Mouse (Mus musculus) CH12.LX (cell line): Measurements from ENCODE around the gene Gm20390. TPM values are rescaled to one million over a fixed set of nuclear protein-coding genes. Genes with fewer than 3 reads are reported as not detected.

Source experiments
- DNase-seq: peaks from one replicate; pipeline ENCODE4 v3.0.0-alpha.2; 2013; ENCODE audit errors: extremely low read depth
- H3K27ac ChIP-seq: 2 replicates; pipeline ENCODE4 v1.5.1; 2012; ENCODE audit warnings: low read depth, mild to moderate bottlenecking, control low read depth, moderate library complexity; ENCODE audit not compliant: insufficient read depth
- H3K27me3 ChIP-seq: replicated peaks from 2 replicates; pipeline ENCODE3; 2012; ENCODE audit warnings: inconsistent platforms
- H3K36me3 ChIP-seq, 2 experiments: replicated peaks in 1 of 2; 2 replicates each; pipeline versions ENCODE3 to v1.6.1; 2012; ENCODE audit warnings: inconsistent platforms in 1 of 2, low read length in 1 of 2, mild to moderate bottlenecking in 1 of 2, mixed read lengths in 1 of 2, moderate library complexity in 1 of 2; ENCODE audit not compliant: control insufficient read depth in 1 of 2, insufficient read depth in 1 of 2
- H3K4me1 ChIP-seq, 2 experiments: 2 replicates each; pipeline ENCODE4 v1.6.1; 2012; ENCODE audit warnings: inconsistent platforms in 1 of 2, moderate library complexity in 1 of 2; ENCODE audit not compliant: insufficient read depth in 2 of 2, control insufficient read depth in 1 of 2
- H3K4me2 ChIP-seq: 2 replicates; pipeline ENCODE4 v1.6.1; 2012; ENCODE audit warnings: low read depth, mild to moderate bottlenecking, control low read depth; ENCODE audit not compliant: poor library complexity, insufficient read depth, severe bottlenecking
- H3K4me3 ChIP-seq, 3 experiments: fragments of 150-350 bp in 1 of 3; sonication (generic) in 1 of 3; replicated peaks in 1 of 3; 2 replicates each; pipeline versions ENCODE3 to v1.5.1; 2011 to 2012; ENCODE audit warnings: low read depth in 2 of 3, low read length in 2 of 3, mild to moderate bottlenecking in 2 of 3, moderate library complexity in 2 of 3, control low read depth in 1 of 3, improper control_type of control experiment in 1 of 3, inconsistent platforms in 1 of 3, mixed read lengths in 1 of 3; ENCODE audit not compliant: poor library complexity in 1 of 3
- H3K79me2 ChIP-seq: replicated peaks from 2 replicates; pipeline ENCODE4 v1.6.1; 2012; ENCODE audit warnings: mild to moderate bottlenecking, moderate library complexity; ENCODE audit not compliant: control insufficient read depth, poor library complexity, insufficient read depth, severe bottlenecking; ENCODE audit errors: extremely low read depth
- H3K9ac ChIP-seq: 2 replicates; pipeline ENCODE4 v1.6.1; 2012; ENCODE audit warnings: low read depth, mild to moderate bottlenecking, control low read depth, moderate library complexity; ENCODE audit not compliant: insufficient read depth
- H3K9me3 ChIP-seq: replicated peaks from 2 replicates; pipeline ENCODE3; 2012; ENCODE audit warnings: low read length, inconsistent platforms, mixed read lengths
- BHLHE40 ChIP-seq: IDR thresholded peaks from 2 replicates; pipeline ENCODE4 v1.6.1; 2011; ENCODE audit warnings: mild to moderate bottlenecking, low read depth, low read length, improper control_type of control experiment
- E2F4 ChIP-seq: IDR thresholded peaks from 2 replicates; pipeline ENCODE4 v1.6.1; 2011; ENCODE audit warnings: low read depth, low read length, improper control_type of control experiment; ENCODE audit not compliant: insufficient replicate concordance
- ELF1 ChIP-seq: IDR thresholded peaks from 2 replicates; pipeline ENCODE4 v1.6.1; 2014; ENCODE audit warnings: low read depth, mild to moderate bottlenecking, inconsistent platforms, low read length, improper control_type of control experiment
- EP300 ChIP-seq: IDR thresholded peaks from 2 replicates; pipeline ENCODE4 v1.6.1; 2011; ENCODE audit warnings: low read length, improper control_type of control experiment
- ETS1 ChIP-seq: conservative IDR thresholded peaks from 2 replicates; pipeline ENCODE4 v1.6.1; 2012; ENCODE audit warnings: low read depth, mild to moderate bottlenecking, inconsistent platforms, low read length, improper control_type of control experiment, moderate library complexity
- GABPA ChIP-seq: IDR thresholded peaks from 2 replicates; pipeline ENCODE4 v1.6.1; 2012; ENCODE audit warnings: low read depth, low read length, improper control_type of control experiment, inconsistent platforms; ENCODE audit not compliant: insufficient replicate concordance
- HCFC1 ChIP-seq: IDR thresholded peaks from 2 replicates; pipeline ENCODE4 v1.6.1; 2012; ENCODE audit warnings: low read depth, mild to moderate bottlenecking, inconsistent platforms, low read length, improper control_type of control experiment
- IRF4 ChIP-seq: IDR thresholded peaks from 2 replicates; pipeline ENCODE4 v1.6.1; 2014; ENCODE audit warnings: low read depth, mild to moderate bottlenecking, inconsistent platforms, low read length, improper control_type of control experiment
- JUND ChIP-seq: conservative IDR thresholded peaks from 2 replicates; pipeline ENCODE4 v1.6.1; 2011; ENCODE audit warnings: low read depth, low read length, improper control_type of control experiment
- MXI1 ChIP-seq: IDR thresholded peaks from 2 replicates; pipeline ENCODE4 v1.6.1; 2011; ENCODE audit warnings: mild to moderate bottlenecking, low read depth, low read length, improper control_type of control experiment
- MYC ChIP-seq: IDR thresholded peaks from 2 replicates; pipeline ENCODE4 v1.6.1; 2011; ENCODE audit warnings: low read depth, mild to moderate bottlenecking, improper control_type of control experiment, low read length
- NELFE ChIP-seq: IDR thresholded peaks from 2 replicates; pipeline ENCODE4 v1.6.1; 2011; ENCODE audit warnings: low read depth, low read length, improper control_type of control experiment
- PAX5 ChIP-seq: IDR thresholded peaks from 2 replicates; pipeline ENCODE4 v1.6.1; 2012; ENCODE audit warnings: low read length, inconsistent platforms, mixed read lengths
- POLR2AphosphoS2 ChIP-seq: IDR thresholded peaks from 2 replicates; pipeline ENCODE4 v1.6.1; 2011; ENCODE audit warnings: low read depth, low read length, improper control_type of control experiment
- RAD21 ChIP-seq: IDR thresholded peaks from 2 replicates; pipeline ENCODE4 v1.6.1; 2011; ENCODE audit warnings: low read depth, mild to moderate bottlenecking, low read length, improper control_type of control experiment, moderate library complexity
- SMC3 ChIP-seq: IDR thresholded peaks from 2 replicates; pipeline ENCODE4 v1.6.1; 2011; ENCODE audit warnings: low read depth, low read length, improper control_type of control experiment
- TBP ChIP-seq: conservative IDR thresholded peaks from 2 replicates; pipeline ENCODE4 v1.6.1; 2011; ENCODE audit warnings: low read depth, low read length, improper control_type of control experiment
- UBTF ChIP-seq: IDR thresholded peaks from 2 replicates; pipeline ENCODE4 v1.6.1; 2012; ENCODE audit warnings: low read depth, mild to moderate bottlenecking, inconsistent platforms, low read length, improper control_type of control experiment, moderate library complexity
- USF1 ChIP-seq: IDR thresholded peaks from 2 replicates; pipeline ENCODE4 v1.6.1; 2014; ENCODE audit warnings: low read depth, mild to moderate bottlenecking, inconsistent platforms, low read length, improper control_type of control experiment
- USF2 ChIP-seq: conservative IDR thresholded peaks from 2 replicates; pipeline ENCODE4 v1.6.1; 2011; ENCODE audit warnings: low read depth, low read length, improper control_type of control experiment
- ZMIZ1 ChIP-seq: IDR thresholded peaks from 2 replicates; pipeline ENCODE4 v1.6.1; 2012; ENCODE audit warnings: low read depth, mild to moderate bottlenecking, inconsistent platforms, low read length, improper control_type of control experiment
- dilution Hi-C: fragments of 300-500 bp; cut with MboI; formaldehyde crosslinking; loops from 2 replicates; pipeline ENCODE4 v1.14.3; 2020; ENCODE audit warnings: low sequenced_read_pairs; ENCODE audit not compliant: extremely low pct_unique_long_range_greater_than_20kb, extremely low pct_ligation_motif_present
- in situ Hi-C: fragments of 300-500 bp; cut with MboI; formaldehyde crosslinking; loops from 3 replicates; pipeline ENCODE4 v1.14.3; 2019; ENCODE audit warnings: low sequenced_read_pairs, low pct_ligation_motif_present, low pct_unique_long_range_greater_than_20kb, mixed read lengths
- polyA plus RNA-seq: library from polyadenylated mRNA; unstranded; fragments of >175 nt; gene quantifications from 2 replicates; pipeline ENCODE4 v1.2.1, GENCODE M21; 2012; ENCODE audit warnings: low read depth; ENCODE audit not compliant: insufficient read length
- total RNA-seq, 2 experiments: library from RNA; depleted of rRNA; stranded (reverse); fragments of 300-350 nt in 1 of 2; fragments of >200 nt in 1 of 2; gene quantifications; 2 replicates each; pipeline ENCODE4 v1.2.3; 2012 to 2014

Gm20390 gene
- total and polyA plus RNA-seq, 3 experiments, result 136 to 717 (median 691) TPM

GRCm38 (mm10) chr11:93961482-93961881, 6.6 kb downstream of the Gm20390 start:
- DNase-seq, result no peak
- Histone ChIP-seq H3K4me1 (peaks cover 5 to 40% of the 10 kb centered on the region in 2 experiments), H3K27ac (no peak overlapping the region)
- TF ChIP-seq BHLHE40, result no peak
- no peak for TF ChIP-seq HCFC1
- TF ChIP-seq USF2, result no peak
- TF ChIP-seq EP300, result no peak
- TF ChIP-seq ELF1, result no peak
- TF ChIP-seq TBP, result no peak
- no peak for TF ChIP-seq E2F4
- no peak for TF ChIP-seq UBTF
- TF ChIP-seq PAX5, result no peak
- no peak for TF ChIP-seq ETS1
- TF ChIP-seq USF1, result no peak
- TF ChIP-seq, all 38 proteins: peak for 0
- dilution Hi-C loops, result no loop called here
- Histone ChIP-seq H3K36me3 (peaks cover 71 to 89% of the 10 kb centered on the region in 2 experiments), H3K9me3 (no peaks in the 10 kb centered on the region), H3K27me3 (no peaks in the 10 kb centered on the region), H3K9ac (no peak overlapping the region), H3K4me2 (no peak overlapping the region), H3K4me3 (no peak overlapping the region), H3K79me2 (peaks cover 33% of the 10 kb centered on the region)
- in situ Hi-C loops, result loop anchor here (10.0 to 25.0 kb wide), 2 partner anchors 113 to 301 kb away; no protein-coding TSS in a partner anchor

GRCm38 (mm10) chr11:93957746-93958145, 10.3 kb downstream of the Gm20390 start:
- H3K4me3 ChIP-seq, result no peak overlapping the region
- H3K4me2 ChIP-seq, result no peak overlapping the region
- in situ Hi-C loops (loop anchor here (25.0 kb wide), 1 partner anchor 305 kb away; no protein-coding TSS in a partner anchor), dilution Hi-C loops (no loop called here)
- TF ChIP-seq POLR2AphosphoS2 (no peak), SMC3 (no peak), NELFE (no peak; the same call in 1 of the 2 replicates), MXI1 (no peak), ZMIZ1 (no peak), RAD21 (no peak), MYC (no peak), USF2 (no peak), IRF4 (no peak), EP300 (no peak), HCFC1 (no peak), JUND (no peak), E2F4 (no peak), GABPA (no peak), UBTF (no peak), USF1 (no peak), ELF1 (no peak), ETS1 (no peak), BHLHE40 (no peak)
- peaks cover 45 to 69% of the 10 kb centered on the region in 2 experiments for H3K36me3 ChIP-seq
- peaks cover 6 to 34% of the 10 kb centered on the region in 2 experiments; a peak in 3 of 4 replicates for H3K4me1 ChIP-seq
- H3K27ac ChIP-seq, result peak overlapping the region; percentile 2; the same call in 1 of the 2 replicates
- H3K9ac ChIP-seq, result no peak overlapping the region
- H3K27me3 ChIP-seq, result no peaks in the 10 kb centered on the region
- peaks cover 27% of the 10 kb centered on the region for H3K79me2 ChIP-seq
- no peak for DNase-seq
- no peaks in the 10 kb centered on the region for H3K9me3 ChIP-seq
